Mouse (Mus musculus): ENCODE data around the gene Osbp.
A peak's percentile ranks its signal among the peaks of the same experiment; 100 is the strongest.

Osbp gene

DNA sequence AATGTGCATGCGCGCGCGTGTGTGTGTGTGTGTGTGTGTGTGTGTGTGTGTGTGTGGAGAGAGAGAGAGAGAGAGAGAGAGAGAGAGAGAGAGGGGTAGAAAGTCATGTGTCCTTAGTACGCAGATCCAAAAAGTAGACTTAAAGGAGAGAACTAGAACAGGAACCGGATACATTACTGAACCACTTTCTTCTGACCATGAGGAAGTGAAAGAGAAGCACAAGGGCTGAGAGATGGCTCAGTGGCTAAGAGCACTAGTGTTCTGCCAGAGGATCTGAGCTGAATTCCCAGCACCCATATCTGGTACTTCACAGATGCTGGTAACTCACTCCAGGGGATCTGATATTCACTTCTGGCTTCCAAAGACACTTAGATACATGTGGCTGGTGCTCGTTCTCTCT lies 23.6 kb downstream of the Osbp start:
- no peak for DNase-seq

DNA sequence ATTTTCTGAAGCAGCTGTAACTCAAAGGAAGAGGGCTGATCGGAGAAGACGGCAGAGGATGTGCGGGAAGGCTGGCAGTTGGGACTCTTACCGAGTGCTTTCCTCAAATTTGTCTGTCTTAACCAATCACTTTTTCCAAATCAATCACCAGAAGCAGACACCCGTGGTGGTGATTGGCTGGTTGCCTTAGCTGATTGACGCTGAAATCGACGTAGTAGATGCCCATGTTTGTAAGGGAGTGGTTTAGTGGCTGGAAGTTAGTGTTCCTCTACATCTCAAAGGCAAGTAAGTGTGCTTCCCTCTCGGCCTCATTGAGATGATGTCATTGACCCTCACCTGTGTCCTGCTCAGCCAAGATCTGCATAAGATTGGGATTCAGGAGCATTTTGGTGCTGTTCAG lies 26.3 kb downstream of the Osbp start:
- DNase-seq: no peak

DNA sequence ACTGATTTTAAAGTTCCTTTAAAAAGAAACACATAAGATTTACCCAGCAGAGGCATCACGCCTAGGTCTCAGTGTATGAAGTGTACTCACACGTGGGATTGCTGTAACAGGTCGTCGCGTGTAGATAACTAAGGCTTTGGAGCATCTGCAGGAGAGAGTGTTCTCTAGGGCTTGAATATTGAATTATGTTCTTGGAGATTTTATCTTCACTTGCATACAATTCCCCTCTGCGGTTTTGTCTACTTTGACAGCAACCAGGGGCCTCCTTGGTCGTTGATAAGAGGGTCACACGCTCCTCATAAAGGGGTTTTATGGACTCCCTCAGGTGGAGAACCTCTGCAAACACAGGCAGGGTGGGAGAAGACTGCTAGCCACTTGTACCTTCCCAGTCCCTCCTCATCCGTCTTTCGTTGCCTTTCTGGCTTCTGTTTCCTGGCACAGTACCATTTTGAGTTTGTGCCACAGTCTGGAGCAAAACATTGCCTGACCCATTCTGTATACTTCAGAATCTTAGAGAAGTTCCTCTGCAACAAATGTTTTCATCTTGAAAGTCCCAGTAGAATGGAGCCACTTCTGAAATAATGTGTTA lies 26.8 kb downstream of the Osbp start:
- no peak for DNase-seq

DNA sequence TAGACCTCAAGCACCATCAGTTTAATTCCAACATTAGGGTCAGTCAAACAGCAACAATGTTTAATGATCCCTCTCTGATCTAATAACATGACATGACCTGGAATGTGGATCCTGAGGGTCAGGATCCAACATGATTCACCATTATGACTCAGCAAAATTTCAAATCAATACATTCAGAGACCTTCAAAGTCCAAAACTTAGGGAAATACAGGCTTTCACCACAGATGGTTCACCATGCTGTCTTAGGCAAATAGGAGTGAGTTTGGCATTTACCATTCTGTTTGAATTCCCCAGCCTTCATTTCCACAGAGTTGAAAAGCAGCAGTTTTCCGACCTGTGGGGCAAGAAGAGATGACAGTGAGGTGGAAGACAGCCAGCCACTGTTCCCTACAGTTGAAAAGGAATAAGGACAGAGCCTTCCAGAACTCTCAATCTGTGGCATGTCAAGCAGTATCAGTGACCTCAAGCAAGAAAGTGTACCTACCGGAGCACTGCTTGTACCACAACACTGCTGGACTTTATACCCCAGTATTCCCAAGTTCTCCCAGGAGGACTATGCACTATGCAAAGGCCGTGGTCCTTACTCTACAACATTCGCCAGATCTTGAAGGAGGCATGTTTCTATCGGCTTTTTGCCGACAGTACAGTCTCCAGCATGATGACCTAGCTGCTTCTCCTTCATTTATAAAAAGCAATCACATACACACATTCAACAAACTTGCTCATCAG lies 29.1 kb downstream of the Osbp start:
- no peak for DNase-seq

DNA sequence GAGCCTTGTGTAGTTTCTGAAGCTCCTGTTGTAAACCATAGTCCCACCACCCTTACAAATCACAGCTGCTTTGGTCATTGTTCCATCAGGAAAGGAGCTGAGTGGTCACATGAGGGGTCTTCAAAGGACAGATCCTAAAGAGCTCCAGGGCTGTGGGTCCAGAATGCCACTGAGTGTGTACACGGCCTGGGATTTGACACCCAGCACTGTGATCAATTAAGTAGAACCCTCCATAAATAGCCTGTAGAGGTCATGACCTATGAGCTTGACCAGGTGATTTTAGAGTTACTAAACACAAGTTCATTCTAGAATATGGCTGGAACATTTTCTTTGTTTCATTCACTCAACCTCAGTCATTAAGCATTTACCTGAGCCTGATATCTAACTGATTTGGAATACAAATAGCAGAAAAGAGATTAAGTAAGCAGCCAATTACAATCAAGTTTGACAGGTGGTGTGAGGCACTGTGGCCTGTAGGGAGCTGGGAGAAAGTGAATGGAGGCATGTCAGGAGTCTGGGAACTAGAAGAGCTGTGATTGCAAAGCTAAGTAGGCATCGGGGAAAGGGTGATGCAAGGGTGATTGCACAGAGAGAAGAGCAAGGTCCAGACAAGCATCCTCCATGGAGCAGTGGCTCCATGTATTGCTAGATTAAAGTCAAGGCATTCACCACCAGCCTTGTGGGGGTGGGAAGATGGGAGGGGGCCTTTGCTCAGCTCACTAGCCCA lies 30.1 kb downstream of the Osbp start:
- no peak for DNase-seq

DNA sequence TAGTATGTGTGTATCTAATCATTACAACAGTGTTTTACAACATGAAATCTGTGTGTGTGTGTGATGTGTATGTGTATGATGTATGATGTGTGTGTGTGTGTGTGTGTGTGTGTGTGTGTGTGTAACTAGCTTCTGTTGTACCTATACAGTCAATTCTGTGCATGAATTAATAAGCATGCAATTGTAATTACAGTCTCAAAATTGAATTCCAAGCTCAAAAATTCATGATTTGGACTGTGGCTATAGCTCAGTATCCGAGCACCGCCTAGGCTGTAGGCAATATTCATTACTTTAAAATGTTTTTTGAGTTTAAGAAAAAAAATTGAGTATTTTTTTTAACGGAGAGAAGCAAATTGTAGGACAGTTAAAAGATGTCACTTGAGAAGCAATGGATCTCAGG lies 35.9 kb downstream of the Osbp start:
- no peak for DNase-seq

DNA sequence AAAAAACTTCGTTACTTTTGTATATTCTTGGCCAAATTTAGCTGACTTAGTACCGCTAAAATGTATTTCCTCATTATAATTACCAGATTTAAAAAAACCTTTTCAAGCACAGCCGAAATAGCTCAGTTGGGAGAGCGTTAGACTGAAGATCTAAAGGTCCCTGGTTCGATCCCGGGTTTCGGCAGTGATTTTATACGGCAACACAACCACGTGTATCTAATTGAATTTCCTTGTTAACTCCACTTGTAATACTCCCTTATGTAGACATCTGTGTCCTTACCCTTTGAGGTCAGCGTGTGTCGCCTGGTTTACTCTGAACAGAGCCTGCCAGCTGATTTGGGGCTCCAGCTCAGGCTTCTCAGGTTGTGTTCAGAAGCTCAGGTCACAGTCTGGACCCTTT lies 36.4 kb downstream of the Osbp start:
- peak; percentile 31 for DNase-seq

DNA sequence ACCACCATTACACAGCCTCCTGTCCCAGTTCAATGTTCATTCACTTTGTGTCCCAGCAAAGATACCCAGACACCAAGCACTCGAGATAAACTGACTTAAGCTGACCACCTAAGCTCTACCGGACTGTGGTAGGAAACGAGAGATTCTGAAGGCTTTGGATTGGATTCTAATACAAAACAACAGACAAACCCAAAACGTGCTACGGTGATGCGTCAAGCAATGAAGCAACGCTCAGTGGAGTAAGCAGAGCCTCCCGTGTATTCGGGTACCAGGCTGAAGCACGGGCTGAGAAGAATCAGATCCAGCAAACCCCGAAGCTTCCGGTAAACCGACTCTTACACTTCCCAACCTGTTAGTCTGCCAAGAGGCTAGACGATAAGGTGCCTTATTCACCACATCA lies 37.0 kb downstream of the Osbp start:
- DNase-seq: no peak

DNA sequence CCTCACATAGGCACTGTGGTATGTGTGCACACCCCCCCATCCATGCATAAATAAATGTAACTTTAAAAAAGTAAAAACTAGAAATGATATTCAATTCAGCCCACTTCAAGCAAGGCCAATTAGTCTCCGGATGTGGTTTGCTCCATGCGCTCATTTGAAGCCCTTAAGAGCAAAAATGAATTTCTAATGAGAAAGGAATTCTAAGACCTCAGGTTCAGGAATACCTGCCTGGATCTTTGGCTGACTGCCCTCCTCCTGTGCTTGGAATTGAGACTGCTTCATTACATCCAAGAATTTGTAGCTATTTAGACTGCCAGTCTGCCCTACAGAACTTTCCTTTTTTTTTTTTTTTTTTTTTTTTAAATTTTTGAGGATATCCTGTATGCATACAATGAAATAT lies 37.8 kb downstream of the Osbp start:
- no peak for DNase-seq

DNA sequence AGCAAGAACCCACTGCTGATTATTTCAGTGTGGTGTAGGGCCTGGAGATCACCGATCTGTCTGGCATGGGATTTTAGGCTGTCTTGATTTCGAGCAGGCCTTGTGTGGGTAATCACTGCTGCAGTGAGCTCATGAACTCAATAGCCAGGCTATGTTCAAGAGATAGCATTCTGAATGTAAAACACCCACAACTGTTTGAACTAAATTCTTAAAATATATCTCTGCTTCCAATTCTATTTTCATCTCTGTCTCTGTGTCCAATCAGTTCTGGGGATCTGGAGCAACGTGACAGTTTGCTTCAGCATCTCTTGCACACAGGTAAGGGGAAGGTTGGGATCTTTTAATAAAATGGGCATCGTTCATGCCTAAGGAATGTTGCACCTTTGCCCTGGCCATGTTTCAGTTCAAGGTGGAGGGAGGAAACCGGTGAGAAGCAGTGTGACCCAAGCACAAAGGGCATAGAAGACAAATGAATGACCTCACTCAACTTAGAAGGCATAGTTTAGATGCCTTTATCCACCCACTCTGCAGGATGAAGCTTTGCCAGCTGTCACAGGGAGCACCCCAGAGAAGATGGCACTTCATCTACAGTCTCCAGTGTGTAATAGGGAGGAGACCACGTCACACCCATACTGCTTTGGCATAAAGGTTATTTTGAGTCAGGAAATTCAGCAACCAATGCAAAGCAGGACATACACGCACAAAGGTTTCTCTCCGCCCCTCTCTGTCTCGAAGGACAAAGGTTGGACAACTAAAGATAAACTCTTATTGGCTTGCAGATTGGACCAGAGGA lies 38.7 kb downstream of the Osbp start:
- DNase-seq: peak; percentile 19

DNA sequence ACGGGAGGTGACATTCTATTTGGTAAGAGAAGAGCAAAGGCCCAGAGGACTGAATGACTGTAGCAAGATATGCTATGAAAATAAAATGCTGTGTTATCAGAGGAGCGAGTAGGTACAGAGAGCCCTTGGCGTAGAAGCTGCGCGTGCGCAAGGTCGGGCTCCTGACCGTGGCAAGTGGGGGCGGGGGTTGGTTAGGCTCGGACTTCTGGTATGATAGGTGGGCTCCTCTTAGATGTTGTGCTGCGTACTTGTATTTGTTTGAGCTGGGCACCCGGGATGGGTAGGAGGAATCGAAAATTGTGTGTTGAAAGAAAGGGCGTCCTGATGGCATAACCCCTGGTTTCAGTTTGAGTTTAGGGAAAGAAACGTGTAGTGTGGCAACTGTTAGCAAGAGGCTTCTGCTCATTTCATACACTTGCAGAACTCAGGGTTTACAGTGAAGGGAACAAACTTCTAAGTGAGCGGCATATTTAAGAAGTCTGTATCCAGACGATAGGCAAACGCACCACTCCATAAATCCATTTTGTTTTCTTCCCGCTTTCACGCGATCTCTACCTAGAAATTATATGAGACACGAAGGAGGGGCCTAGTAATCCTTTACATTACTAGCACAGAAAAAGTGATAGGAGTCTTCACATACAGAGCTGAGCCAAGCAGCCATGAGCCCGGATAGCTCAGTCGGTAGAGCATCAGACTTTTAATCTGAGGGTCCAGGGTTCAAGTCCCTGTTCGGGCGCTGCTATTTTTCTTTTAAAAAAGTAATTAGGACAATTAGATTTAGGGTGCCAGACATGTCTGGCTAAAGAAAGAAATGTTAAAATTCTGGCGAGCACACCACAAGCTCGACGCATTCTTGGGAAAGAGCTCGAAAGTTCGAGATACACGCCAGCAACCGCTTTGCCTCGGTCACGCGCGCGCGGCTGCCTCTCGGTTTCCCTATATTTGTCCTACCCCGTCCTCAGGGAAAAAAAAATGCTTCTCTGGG lies 39.9 kb downstream of the Osbp start:
- DNase-seq: peak; percentile 82

DNA sequence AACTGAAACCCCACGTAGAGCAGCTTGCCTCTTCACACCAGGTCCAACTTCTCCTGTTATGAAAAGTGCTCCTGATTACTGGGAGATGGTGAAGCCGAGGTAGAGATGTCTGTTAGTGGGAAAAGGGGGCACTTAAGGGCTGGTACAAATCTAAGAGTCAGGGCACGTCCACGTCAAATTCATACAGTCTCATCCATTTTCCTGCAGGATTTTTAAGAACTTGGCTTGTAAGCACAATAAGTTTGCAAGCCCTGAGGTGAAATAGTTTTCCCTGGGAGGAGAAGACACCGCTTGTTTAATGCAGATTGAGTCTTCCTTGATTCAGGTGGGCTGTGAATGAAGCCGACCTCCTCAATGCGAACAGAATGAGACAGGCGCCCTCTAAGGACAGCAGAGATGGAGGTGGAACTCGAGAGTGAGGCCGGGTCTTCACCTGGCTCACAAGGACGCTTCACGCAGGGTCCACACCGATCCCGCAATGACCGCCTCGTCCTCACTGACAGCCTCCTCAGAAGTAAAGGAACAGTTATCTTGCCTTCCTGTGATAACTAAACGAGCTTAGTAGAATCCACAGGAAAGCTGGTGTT lies 40.7 kb downstream of the Osbp start:
- peak; percentile 30 for DNase-seq

DNA sequence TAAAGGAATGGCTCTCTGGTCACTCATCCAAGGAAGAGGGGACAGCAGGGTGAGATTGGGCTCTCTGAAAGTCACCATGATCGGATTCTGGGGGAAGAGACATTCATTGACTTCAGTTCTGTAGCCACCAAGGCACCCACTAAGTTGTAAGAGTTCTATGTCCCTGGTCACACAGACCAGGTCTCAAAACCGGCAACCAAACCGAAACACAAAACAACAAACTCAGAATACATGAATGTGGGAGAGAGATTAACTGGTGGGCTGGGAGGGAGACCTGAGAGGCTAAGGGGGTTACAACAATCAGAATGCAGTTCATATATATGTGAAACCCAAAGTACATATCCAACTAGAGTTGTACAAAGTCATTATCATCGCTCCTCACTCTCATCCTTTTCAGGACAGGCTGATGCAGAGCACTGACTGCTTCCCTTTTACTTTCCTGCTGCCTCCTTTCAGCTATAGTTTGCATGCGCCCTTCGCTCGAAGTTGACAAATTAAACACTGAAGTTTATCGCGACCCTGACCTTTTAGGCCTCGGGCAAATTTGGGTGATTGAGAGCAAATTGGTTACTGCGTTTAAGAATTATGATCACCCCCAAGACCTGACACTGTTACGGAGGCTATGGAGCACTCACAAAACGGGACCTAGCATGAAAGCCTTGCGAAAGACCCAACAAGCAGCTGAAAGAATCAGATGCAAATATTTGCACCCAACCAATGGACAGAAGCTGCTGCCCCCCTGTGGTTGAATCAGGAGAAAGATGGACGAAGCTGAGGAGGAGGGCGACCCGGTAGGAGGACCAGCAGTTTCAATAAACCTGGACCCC lies 41.6 kb downstream of the Osbp start:
- DNase-seq: peak; percentile 31

DNA sequence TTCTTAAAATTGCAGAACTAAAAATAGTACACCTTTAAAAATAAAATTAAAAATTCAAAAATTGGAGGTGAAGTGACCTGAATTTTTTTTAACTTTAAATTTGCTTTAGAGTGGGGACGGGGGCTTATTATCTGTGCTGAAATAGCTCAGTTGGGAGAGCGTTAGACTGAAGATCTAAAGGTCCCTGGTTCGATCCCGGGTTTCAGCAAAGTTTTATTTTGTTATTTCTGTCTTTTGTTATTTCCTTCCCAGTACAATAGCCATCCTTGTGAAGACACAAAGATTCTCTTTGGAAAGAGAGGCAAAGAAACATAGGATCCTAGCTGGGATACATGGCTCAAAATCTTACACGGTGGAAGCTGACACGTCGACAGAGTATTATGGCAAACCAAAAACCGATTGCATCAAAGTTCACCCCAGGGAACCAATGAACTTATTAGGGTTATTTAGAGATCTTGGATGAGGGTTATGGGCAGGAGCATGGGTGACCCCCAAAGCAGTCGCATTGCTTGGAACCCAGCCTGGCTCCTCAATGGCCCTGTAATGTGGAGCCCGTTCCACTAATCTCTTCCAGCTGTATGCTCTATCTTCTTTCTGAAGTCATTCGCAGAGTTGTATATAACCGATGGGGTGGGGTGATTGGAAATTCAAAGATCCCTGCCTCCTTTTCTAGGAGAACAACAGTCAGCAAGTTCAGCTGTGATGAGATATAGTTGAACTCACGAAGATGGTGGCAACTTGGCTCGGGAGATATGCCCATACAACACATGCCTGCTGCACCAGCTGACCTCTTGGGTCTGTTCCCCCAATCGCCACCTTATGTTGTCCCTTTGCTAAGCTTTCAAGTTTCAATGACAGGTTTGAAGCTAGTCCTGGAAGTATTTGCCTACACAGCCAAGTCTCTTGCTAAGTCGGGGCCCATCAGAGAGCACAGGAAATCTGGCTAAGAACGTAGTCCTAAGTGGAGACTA lies 43.0 kb downstream of the Osbp start:
- DNase-seq: no peak

DNA sequence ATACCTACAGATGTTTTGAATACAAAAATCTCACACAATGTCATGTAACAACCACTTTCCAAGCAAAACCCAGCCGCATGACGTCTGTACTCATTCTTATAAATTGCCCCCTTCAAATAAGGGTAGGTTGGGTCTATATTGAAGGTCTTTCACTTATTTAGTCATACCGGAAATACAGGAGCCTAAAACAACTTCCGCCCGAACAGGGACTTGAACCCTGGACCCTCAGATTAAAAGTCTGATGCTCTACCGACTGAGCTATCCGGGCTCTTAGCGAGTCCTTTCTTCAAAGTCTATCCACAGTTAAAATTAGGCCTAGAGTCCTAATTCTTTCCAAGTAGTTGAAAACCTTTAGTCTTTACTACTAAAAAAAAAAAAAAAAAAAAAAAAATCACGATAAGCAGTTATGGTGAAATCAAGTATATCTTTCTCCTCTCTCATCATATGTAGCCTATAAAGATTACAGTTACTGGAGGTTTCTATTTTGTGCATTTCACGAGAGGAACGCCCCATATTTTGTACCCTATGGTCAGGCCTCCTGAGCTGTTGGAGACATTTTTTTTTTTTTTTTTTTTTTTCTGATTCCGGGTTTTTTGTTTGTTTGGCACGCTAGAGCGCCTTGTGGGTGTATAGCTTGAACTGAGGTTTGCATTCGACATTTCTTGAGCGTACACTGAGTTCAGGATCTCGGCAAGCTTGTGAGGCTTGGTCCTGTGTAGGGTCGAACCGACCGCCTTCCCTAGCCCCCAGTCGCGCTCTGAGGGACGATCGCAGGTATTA lies 44.0 kb downstream of the Osbp start:
- peak; percentile 66 for DNase-seq

DNA sequence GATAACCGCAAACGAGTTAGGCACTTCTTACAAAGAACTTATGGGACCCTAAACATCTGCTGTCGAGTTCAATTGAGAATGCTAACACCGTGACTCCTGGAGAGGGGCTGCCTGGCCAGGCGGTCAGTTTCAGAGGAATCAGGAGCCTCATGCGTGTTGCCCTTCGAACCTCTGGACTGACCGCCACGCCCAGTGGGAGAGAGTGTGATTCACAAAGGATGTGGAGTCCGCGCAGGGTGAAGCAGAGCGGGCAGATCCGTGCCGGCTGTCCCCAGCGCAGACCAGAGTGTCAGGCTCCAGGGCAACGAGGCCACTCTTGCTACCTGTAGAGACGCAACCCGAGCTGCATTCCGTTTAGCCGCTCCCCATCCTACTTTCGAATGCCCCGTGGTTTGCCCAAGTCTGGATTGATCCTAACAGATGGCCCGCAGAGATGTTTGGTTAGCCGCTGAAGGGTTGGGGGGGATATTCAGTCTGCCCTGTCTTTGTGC lies 44.6 kb downstream of the Osbp start:
- DNase-seq: peak; percentile 40

DNA sequence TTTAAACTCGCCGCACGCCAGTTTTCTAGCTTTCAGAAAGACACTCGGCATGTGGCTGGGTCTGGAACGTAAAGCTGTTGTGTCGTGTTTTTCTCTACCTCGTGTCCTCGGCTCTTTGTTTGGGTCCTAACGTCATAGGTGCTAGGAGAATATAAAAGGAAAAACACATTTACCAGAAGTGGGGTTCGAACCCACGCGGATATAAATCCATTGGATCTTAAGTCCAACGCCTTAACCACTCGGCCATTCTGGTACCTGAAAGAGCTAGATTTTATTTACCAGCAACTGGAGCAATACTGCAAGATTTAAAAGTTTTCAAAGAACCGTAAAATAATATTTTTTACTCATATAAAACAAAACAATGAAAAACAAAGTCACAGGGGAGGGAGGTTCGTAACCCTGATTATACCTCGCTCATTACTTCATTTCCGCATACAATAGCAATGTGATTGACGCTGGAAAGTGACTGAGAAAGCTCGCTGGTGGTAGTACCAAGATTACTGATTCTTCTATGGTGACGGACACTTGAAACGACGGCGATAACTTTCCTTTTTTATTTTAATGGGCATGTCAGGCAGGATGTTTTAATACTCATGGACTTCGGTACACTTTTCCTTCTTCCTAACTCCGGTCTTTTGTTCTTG lies 45.3 kb downstream of the Osbp start:
- DNase-seq: peak; percentile 73
